Mouse (Mus musculus) leukemia stem cell, adult 10-12 weeks (primary cell): ENCODE results near the gene Bcl6b. TPM values are rescaled to one million over a fixed set of nuclear protein-coding genes. Genes with fewer than 3 reads are reported as not detected.

Experiments used
- polyA plus RNA-seq: library from polyadenylated mRNA; stranded (reverse); fragments of >175 nt; gene quantifications from 2 replicates; pipeline ENCODE4 v1.2.3, GENCODE M21; 2012; ENCODE audit warnings: low replicate concordance

Bcl6b gene
- polyA plus RNA-seq, result 1.2 and 1.5 TPM in 2 replicates

GRCm38 (mm10) chr11:70229260-70230010 is at the start of gene Bcl6b:
Gene Bcl6b (minus strand): TSS chr11:70229798.

GRCm38 (mm10) chr11:70254931-70255531 is 25.4 kb upstream of the Bcl6b start, which contains the start of gene Alox12:
Gene Alox12 (minus strand): TSS chr11:70255353.

GRCm38 (mm10) chr11:70239541-70240279 is 10.1 kb upstream of the Bcl6b start, which contains the start of the genes Gm21988 and Rnasek:
Gene Gm21988 (minus strand): TSS chr11:70239830.
Gene Rnasek (minus strand): TSS chr11:70239842.

GRCm38 (mm10) chr11:70237457-70238167 is 8.0 kb upstream of the Bcl6b start, which contains the start of gene 0610010K14Rik:
Gene 0610010K14Rik (minus strand): TSS chr11:70237914.

GRCm38 (mm10) chr11:70220731-70221602 is 8.6 kb downstream of the Bcl6b start, which contains the start of gene Slc16a13:
Gene Slc16a13 (minus strand): TSS chr11:70221064.

GRCm38 (mm10) chr11:70212423-70212822 is 17.2 kb downstream of the Bcl6b start, which contains the start of gene Slc16a11:
Gene Slc16a11 (plus strand): TSS chr11:70212752.

Other genes with a start within 250 kb of the Bcl6b start
- 151 and 407 TPM in 2 replicates for gene Ctdnep1, start 248.6 kb downstream of the Bcl6b start, polyA plus RNA-seq
- 7.0 and 11.8 TPM in 2 replicates for gene Elp5, start 247.3 kb downstream of the Bcl6b start, polyA plus RNA-seq
- gene Gabarap, start 238.7 kb downstream of the Bcl6b start, polyA plus RNA-seq, result 126 and 157 TPM in 2 replicates
- gene Phf23, start 234.0 kb downstream of the Bcl6b start, polyA plus RNA-seq, result 43.8 and 51.3 TPM in 2 replicates
- 32.3 and 38.3 TPM in 2 replicates for gene Dvl2, start 229.2 kb downstream of the Bcl6b start, polyA plus RNA-seq
- gene Acadvl, start 214.4 kb downstream of the Bcl6b start, polyA plus RNA-seq, result 24.5 and 26.3 TPM in 2 replicates
- 4.8 and 5.4 TPM in 2 replicates for gene Dlg4, start 212.9 kb downstream of the Bcl6b start, polyA plus RNA-seq
- gene Asgr1, start 175.7 kb downstream of the Bcl6b start, polyA plus RNA-seq, result not detected in 2 replicates
- gene Asgr2, start 137.2 kb downstream of the Bcl6b start, polyA plus RNA-seq, result not detected in 2 replicates
- not detected in 2 replicates for gene Mgl2, start 99.5 kb downstream of the Bcl6b start, polyA plus RNA-seq
- gene Clec10a, start 73.6 kb downstream of the Bcl6b start, polyA plus RNA-seq, result 1.8 TPM in 1 of 2 replicates, not detected in the other
- gene Slc16a11, start 17.0 kb downstream of the Bcl6b start, polyA plus RNA-seq, result 0.42 TPM in 1 of 2 replicates, not detected in the other
- gene Slc16a13, start 8.7 kb downstream of the Bcl6b start, polyA plus RNA-seq, result 3.8 and 9.0 TPM in 2 replicates
- gene 0610010K14Rik, start 8.1 kb upstream of the Bcl6b start, polyA plus RNA-seq, result 33.6 and 74.0 TPM in 2 replicates
- 2.5 and 3.1 TPM in 2 replicates for gene Gm21988, start 10.0 kb upstream of the Bcl6b start, polyA plus RNA-seq
- 27.1 and 102 TPM in 2 replicates for gene Rnasek, start 10.0 kb upstream of the Bcl6b start, polyA plus RNA-seq
- gene Alox12, start 25.6 kb upstream of the Bcl6b start, polyA plus RNA-seq, result 0.75 TPM in 1 of 2 replicates, not detected in the other
- not detected in 2 replicates for gene Alox12e, start 92.8 kb upstream of the Bcl6b start, polyA plus RNA-seq
- 0.35 and 0.56 TPM in 2 replicates for gene Alox15, start 122.2 kb upstream of the Bcl6b start, polyA plus RNA-seq
- 84.1 and 130 TPM in 2 replicates for gene Pelp1, start 180.2 kb upstream of the Bcl6b start, polyA plus RNA-seq
- 187 and 287 TPM in 2 replicates for gene Arrb2, start 202.8 kb upstream of the Bcl6b start, polyA plus RNA-seq
- gene Med11, start 222.1 kb upstream of the Bcl6b start, polyA plus RNA-seq, result 6.5 and 33.1 TPM in 2 replicates
- 1.6 TPM in 2 replicates for gene Zmynd15, start 229.6 kb upstream of the Bcl6b start, polyA plus RNA-seq
- 0.86 and 2.0 TPM in 2 replicates for gene Cxcl16, start 230.2 kb upstream of the Bcl6b start, polyA plus RNA-seq